18 mouse cellular contexts compared by ENCODE assay signal in the genomic region with DNA sequence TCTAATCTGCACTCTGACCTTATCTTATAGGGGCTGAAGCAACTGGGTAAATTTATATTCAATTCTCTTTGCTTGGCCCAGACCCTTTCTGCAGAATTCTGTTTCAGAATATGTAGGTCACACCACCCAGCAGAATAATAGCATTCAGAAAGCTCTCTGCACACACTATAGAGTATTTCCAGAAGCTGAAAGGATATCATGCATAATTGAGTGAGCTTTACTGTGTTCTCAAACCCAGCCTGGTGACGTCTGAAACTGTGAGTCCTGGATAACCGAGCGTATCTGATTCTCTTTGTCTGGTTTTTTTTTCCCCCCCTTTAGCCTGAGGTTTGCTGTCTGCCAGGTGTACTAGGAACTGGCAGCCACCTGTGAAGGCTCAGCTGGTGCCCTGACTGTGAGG.
DNase-seq lines count a peak whose midpoint lies in the region; ATAC-seq and TF ChIP-seq lines count a peak whose summit lies in the region.
"Had no signal": no experiment of that assay in that cellular context is flagged by ENCODE, and none has a peak within 500 bp of the region (broad histone marks: within the 10 kb centered on the region; RNA-seq: fewer than 3 reads in every experiment).

No protein-coding gene starts in this region.

- H3K4me2 ChIP-seq in midbrain, embryonic 14.5 days (ENCODE audit: low read length), result no peak overlapping the region
- no peak overlapping the region for H3K4me2 ChIP-seq in midbrain, embryonic 11.5 days
- no peak overlapping the region for H3K4me2 ChIP-seq in midbrain, postnatal 0 days (ENCODE audit: low read depth, low read length, poor library complexity, severe bottlenecking)
- H3K4me2 ChIP-seq: heart, embryonic 11.5 days; heart, embryonic 15.5 days; hindbrain, embryonic 14.5 days had no signal

- no peaks in the 10 kb centered on the region for H3K27me3 ChIP-seq in midbrain, embryonic 14.5 days (ENCODE audit: control insufficient read depth, insufficient read depth, low read length)
- H3K27me3 ChIP-seq in midbrain, embryonic 11.5 days (ENCODE audit: control insufficient read depth, insufficient read depth, low read length), result no peaks in the 10 kb centered on the region
- H3K27me3 ChIP-seq in midbrain, postnatal 0 days (ENCODE audit: insufficient read depth, low read length), result no peaks in the 10 kb centered on the region
- H3K27me3 ChIP-seq: heart, embryonic 15.5 days had no signal

- TF ChIP-seq CTCF in midbrain, postnatal 0 days (IDR thresholded peaks at IDR 0.05), result no peak

- H3K9ac ChIP-seq in midbrain, embryonic 14.5 days (replicated peaks; ENCODE audit: low read length), result no peak overlapping the region
- no peak overlapping the region for H3K9ac ChIP-seq in midbrain, embryonic 11.5 days (ENCODE audit: low read length)
- no peak overlapping the region for H3K9ac ChIP-seq in midbrain, postnatal 0 days (replicated peaks; ENCODE audit: low read length, poor library complexity, severe bottlenecking)
- H3K9ac ChIP-seq: heart, embryonic 15.5 days; hindbrain, embryonic 14.5 days had no signal

- no peaks in the 10 kb centered on the region for H3K4me1 ChIP-seq in midbrain, embryonic 14.5 days (ENCODE audit: control insufficient read depth, insufficient read depth, low read length)
- no peaks in the 10 kb centered on the region for H3K4me1 ChIP-seq in midbrain, embryonic 11.5 days (ENCODE audit: control insufficient read depth, insufficient read depth, low read length)
- no peaks in the 10 kb centered on the region; the same call in 1 of the 2 replicates for H3K4me1 ChIP-seq in midbrain, postnatal 0 days (ENCODE audit: insufficient read depth, low read length)
- H3K4me1 ChIP-seq: embryonic facial prominence, embryonic 10.5 days; heart, embryonic 15.5 days had no signal

- no peak overlapping the region for H3K4me3 ChIP-seq in midbrain, embryonic 14.5 days (replicated peaks; ENCODE audit: low read depth, low read length)
- no peak overlapping the region for H3K4me3 ChIP-seq in midbrain, embryonic 11.5 days (ENCODE audit: low read depth, low read length)
- no peak overlapping the region for H3K4me3 ChIP-seq in midbrain, postnatal 0 days (ENCODE audit: low read depth, low read length)
- H3K4me3 ChIP-seq: embryonic facial prominence, embryonic 10.5 days; heart, adult 2 months; heart, embryonic 15.5 days had no signal

- H3K27ac ChIP-seq in midbrain, embryonic 14.5 days (replicated peaks; ENCODE audit: low read depth, low read length), result no peak overlapping the region
- H3K27ac ChIP-seq in midbrain, embryonic 11.5 days (ENCODE audit: low read depth, low read length), result no peak overlapping the region
- H3K27ac ChIP-seq in midbrain, postnatal 0 days (ENCODE audit: low read depth, low read length), result peak overlapping the region; percentile 38; the same call in 1 of the 2 replicates
- H3K27ac ChIP-seq: embryonic facial prominence, embryonic 10.5 days; heart, adult 2 months; heart, embryonic 15.5 days; hindbrain, embryonic 14.5 days had no signal

- no peak for ATAC-seq in midbrain, embryonic 14.5 days (ENCODE audit: low FRiP score, low TSS enrichment)
- no peak for ATAC-seq in midbrain, embryonic 11.5 days (ENCODE audit: low FRiP score)
- peak; percentile 72 for ATAC-seq in midbrain, postnatal 0 days (ENCODE audit: low FRiP score)
- ATAC-seq: forebrain, embryonic 14.5 days had no signal

- DNase-seq in midbrain, embryonic 14.5 days, result peak; percentile 34
- DNase-seq in midbrain, embryonic 11.5 days (ENCODE audit: low spot score, missing footprints), result no peak
- DNase-seq in thymus, postnatal 14 days, result peak; percentile 33
- DNase-seq in thymus, postnatal 4 days, result no peak
- no peak for DNase-seq in midbrain, postnatal 0 days (ENCODE audit: low spot score)
- DNase-seq in lung, postnatal 4 days, result no peak
- DNase-seq: adrenal gland, adult 2 months; adrenal gland, postnatal 25 days; cerebellum, adult 2 months; cerebellum, postnatal 10 days; gastrocnemius, postnatal 14 days; heart, adult 2 months; heart, postnatal 14 days had no signal

- WGBS in midbrain, embryonic 14.5 days, result 29% methylated on average over 3 of the region's 3 CpGs
- 66% methylated on average over 3 of the region's 3 CpGs for WGBS in midbrain, embryonic 11.5 days
- 43% methylated on average over 3 of the region's 3 CpGs for WGBS in midbrain, postnatal 0 days

- no peaks in the 10 kb centered on the region for H3K36me3 ChIP-seq in midbrain, embryonic 14.5 days (ENCODE audit: control insufficient read depth, insufficient read depth, low read length)
- no peaks in the 10 kb centered on the region for H3K36me3 ChIP-seq in midbrain, embryonic 11.5 days (ENCODE audit: control insufficient read depth, insufficient read depth, low read length)
- H3K36me3 ChIP-seq in midbrain, postnatal 0 days (ENCODE audit: insufficient read depth, low read length), result no peaks in the 10 kb centered on the region
- H3K36me3 ChIP-seq: embryonic facial prominence, embryonic 10.5 days; heart, embryonic 15.5 days had no signal

- no peaks in the 10 kb centered on the region for H3K9me3 ChIP-seq in midbrain, embryonic 14.5 days (ENCODE audit: control insufficient read depth, low read length)
- H3K9me3 ChIP-seq in midbrain, embryonic 11.5 days (ENCODE audit: control insufficient read depth, low read length), result no peaks in the 10 kb centered on the region
- no peaks in the 10 kb centered on the region for H3K9me3 ChIP-seq in midbrain, postnatal 0 days (ENCODE audit: low read length)
- H3K9me3 ChIP-seq: embryonic facial prominence, embryonic 10.5 days; heart, embryonic 15.5 days had no signal

Comparison
In these comparisons a context has a peak if more than half of its experiments do, and no peak if none do; other contexts are left out.
1. DNase-seq: peak in midbrain, embryonic 14.5 days (single experiment) and thymus, postnatal 14 days (single experiment); none in midbrain, embryonic 11.5 days (single experiment), thymus, postnatal 4 days (single experiment), midbrain, postnatal 0 days (single experiment) and lung, postnatal 4 days (0 of 2).